Mouse (Mus musculus) stomach, postnatal 0 days (tissue): ENCODE data around the gene Olfr222.

ENCODE experiments used
- CTCF ChIP-seq: IDR thresholded peaks from 2 replicates; pipeline ENCODE4 v1.5.1; 2016; ENCODE audit warnings: antibody characterized with exemption, low read depth, mild to moderate bottlenecking, moderate library complexity
- EP300 ChIP-seq: optimal IDR thresholded peaks from 2 replicates; pipeline ENCODE3; 2016; ENCODE audit warnings: antibody characterized with exemption

DNA sequence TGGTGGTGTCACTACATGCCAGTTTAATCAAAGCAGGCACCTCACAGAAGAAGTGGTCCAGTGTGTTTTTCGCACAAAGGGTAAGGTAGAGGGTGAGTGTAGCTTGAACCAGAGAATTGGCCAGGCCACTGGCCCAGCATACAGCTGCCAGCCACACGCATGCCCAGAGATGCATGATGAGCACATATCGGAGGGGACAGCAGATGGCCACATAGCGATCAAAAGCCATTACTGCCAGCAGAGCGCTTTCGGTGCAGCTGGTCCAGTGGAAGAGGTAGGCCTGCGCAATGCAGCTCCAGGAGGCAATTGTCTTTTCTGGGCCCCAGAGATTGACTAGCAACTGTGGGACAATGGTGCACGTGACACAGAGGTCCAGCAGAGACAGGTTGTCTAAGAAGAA is 13.5 kb upstream of the Olfr222 start:
- TF ChIP-seq CTCF (no peak), EP300 (no peak)
